Mouse (Mus musculus): ENCODE results near the gene Maip1. TPM values are rescaled to one million over a fixed set of nuclear protein-coding genes. Genes with fewer than 3 reads are reported as not detected.

Maip1 gene
- total and polyA plus RNA-seq, 3 experiments = 13.5 to 22.2 (median 19.0) TPM

DNA sequence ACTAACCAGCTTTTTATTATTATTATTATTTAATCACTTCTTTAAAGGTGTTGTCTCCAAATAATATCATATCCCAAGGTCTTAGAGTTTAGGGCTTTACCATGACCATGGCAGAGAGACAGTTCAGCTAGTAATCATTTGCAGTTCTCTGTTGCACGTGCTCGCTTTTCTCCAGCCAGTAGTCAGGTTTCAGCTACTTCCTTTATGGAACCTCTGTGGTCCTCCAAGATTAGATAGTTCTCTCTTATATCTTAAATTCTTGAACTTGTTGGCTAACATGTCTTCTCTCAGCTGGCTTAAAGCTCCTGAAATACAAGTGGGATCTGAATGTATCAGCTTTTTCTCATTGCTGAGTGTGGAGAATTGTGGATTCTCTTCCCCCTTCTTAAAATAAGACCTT is 2.9 kb downstream of the Maip1 start:
- Histone ChIP-seq H3K9me3 (replicated peaks) (no peaks in the 10 kb centered on the region), H3K4me1 (ENCODE audit: insufficient read depth, low read depth, low read length) (peaks cover 29% of the 10 kb centered on the region), H3K27me3 (ENCODE audit: insufficient read depth, low read length) (no peaks in the 10 kb centered on the region), H3K4me3 (ENCODE audit: low read depth, low read length) (no peak overlapping the region), H3K36me3 (replicated peaks) (peaks cover 45% of the 10 kb centered on the region)
- no peak for TF ChIP-seq GATA1 (IDR thresholded peaks at IDR 0.05; ENCODE audit: borderline replicate concordance, low read length)
- no peak for TF ChIP-seq TAL1 (conservative IDR thresholded peaks at IDR 0.05; ENCODE audit: low read depth, low read length)
- TF ChIP-seq CTCF (IDR thresholded peaks at IDR 0.05; ENCODE audit: low read depth, low read length) = no peak
- no peak for TF ChIP-seq POLR2AphosphoS5 (IDR thresholded peaks at IDR 0.05; ENCODE audit: insufficient replicate concordance, low read depth, low read length)
- no peak for TF ChIP-seq GATA2 (IDR thresholded peaks at IDR 0.05; ENCODE audit: borderline replicate concordance, low read depth, low read length)
- DNase-seq (ENCODE audit: low spot score) (no peak), ATAC-seq (ENCODE audit: extremely low read depth, insufficient number of reproducible peaks, low FRiP score, poor library complexity, severe bottlenecking) (no peak)

DNA sequence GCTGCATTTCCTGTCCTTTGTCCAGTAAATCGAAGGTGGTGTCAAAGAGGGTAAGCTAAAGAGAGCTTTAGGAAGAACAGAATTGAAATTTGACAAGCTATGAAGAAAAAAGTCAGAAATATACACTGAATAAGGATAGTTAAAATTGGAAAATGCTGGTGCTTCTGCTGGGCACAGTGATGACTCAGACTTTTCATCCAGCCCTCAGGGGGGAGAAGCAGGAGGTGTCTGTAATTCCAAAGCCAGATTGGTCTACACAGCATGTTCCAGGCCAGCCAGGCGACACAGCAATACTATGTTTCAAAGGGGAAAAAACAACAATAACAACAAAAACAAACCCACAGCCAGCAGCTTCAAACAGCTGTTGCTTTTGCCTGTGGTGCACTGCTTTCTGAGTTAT is 7.3 kb downstream of the Maip1 start:
- H3K27me3 ChIP-seq (ENCODE audit: insufficient read depth, low read length) = no peaks in the 10 kb centered on the region
- no peak overlapping the region for H3K4me3 ChIP-seq (ENCODE audit: low read depth, low read length)
- DNase-seq (ENCODE audit: low spot score) (no peak), ATAC-seq (ENCODE audit: extremely low read depth, insufficient number of reproducible peaks, low FRiP score, poor library complexity, severe bottlenecking) (no peak)
- no peaks in the 10 kb centered on the region for H3K9me3 ChIP-seq (replicated peaks)
- H3K36me3 ChIP-seq (replicated peaks) = peaks cover 65% of the 10 kb centered on the region
- H3K4me1 ChIP-seq (ENCODE audit: insufficient read depth, low read depth, low read length) = peaks cover 10% of the 10 kb centered on the region
- TF ChIP-seq GATA2 (IDR thresholded peaks at IDR 0.05; ENCODE audit: borderline replicate concordance, low read depth, low read length) (no peak), CTCF (IDR thresholded peaks at IDR 0.05; ENCODE audit: low read depth, low read length) (no peak), TAL1 (conservative IDR thresholded peaks at IDR 0.05; ENCODE audit: low read depth, low read length) (no peak), POLR2AphosphoS5 (IDR thresholded peaks at IDR 0.05; ENCODE audit: insufficient replicate concordance, low read depth, low read length) (no peak), GATA1 (IDR thresholded peaks at IDR 0.05; ENCODE audit: borderline replicate concordance, low read length) (no peak)

DNA sequence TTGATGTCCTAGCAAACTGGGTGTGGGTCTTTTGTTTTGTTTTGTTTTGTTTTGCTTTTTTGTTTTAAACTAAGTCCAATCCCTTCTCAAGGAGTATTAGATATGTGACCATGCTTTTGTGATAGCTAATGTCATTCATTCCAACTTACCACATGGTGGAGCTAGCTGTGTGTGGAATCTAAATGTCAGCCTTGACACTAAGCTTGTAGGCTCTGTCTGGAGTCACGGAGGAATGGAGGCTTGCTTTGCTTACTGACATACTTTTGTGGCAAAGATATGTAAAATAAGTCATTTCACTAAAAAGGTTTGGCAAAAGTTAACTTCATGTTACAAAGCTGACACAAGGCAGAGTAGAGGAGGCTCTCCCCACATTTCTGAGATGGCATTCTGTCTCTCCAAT is 17.6 kb downstream of the Maip1 start:
- H3K4me1 ChIP-seq (ENCODE audit: insufficient read depth, low read depth, low read length) = peaks cover 2% of the 10 kb centered on the region
- no peaks in the 10 kb centered on the region for H3K9me3 ChIP-seq (replicated peaks)
- TF ChIP-seq POLR2AphosphoS5 (IDR thresholded peaks at IDR 0.05; ENCODE audit: insufficient replicate concordance, low read depth, low read length) (no peak), GATA1 (IDR thresholded peaks at IDR 0.05; ENCODE audit: borderline replicate concordance, low read length) (no peak), GATA2 (IDR thresholded peaks at IDR 0.05; ENCODE audit: borderline replicate concordance, low read depth, low read length) (no peak), TAL1 (conservative IDR thresholded peaks at IDR 0.05; ENCODE audit: low read depth, low read length) (no peak), CTCF (IDR thresholded peaks at IDR 0.05; ENCODE audit: low read depth, low read length) (no peak)
- no peaks in the 10 kb centered on the region for H3K36me3 ChIP-seq (replicated peaks)
- ATAC-seq (ENCODE audit: extremely low read depth, insufficient number of reproducible peaks, low FRiP score, poor library complexity, severe bottlenecking) (no peak), DNase-seq (ENCODE audit: low spot score) (no peak)
- H3K4me3 ChIP-seq (ENCODE audit: low read depth, low read length) = no peak overlapping the region
- H3K27me3 ChIP-seq (ENCODE audit: insufficient read depth, low read length) = peaks cover 32% of the 10 kb centered on the region

DNA sequence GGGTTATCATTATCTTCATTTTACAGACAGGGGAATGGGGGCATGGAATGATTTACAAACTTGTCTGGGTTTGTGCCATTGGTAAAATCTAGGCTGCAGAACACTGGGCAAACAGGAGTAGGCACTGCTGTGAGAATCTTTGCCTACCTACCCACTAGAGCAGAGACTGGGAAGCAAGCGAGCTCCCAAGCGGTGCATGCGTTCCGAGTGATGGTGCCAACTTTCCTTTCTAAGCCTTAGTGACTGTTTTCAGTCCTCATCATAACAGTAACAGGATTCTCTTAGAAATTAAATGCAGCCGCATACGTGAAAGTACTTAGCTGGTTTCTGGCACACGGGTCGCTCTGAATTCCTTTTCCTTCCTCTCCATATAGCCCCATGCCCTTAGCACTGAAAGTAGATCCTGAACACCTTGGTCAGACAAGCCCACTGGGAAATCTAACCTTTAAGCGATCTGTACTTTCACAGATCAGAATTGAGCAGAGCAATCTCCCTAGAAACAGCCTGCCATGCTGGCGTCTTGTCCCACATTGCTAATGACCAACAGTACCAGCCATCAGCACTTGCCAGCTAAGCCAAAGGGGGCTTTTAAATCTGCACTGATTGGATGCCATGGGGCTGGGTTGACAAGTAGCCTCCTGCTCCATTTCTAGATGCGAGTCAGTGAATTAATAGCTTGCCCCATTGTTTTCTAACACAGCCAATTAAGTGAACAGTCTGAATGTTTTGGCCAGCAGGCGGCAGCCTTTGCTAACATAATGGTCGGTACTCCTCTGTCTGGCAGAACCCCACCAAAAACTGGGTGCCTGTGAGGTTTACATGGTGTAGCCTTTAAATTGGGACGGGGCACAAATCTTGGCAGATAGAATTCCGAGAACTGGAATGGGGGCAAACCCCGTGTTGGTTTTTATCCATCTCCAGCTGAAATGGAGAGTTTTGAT is 22.5 kb downstream of the Maip1 start:
- TF ChIP-seq CTCF (IDR thresholded peaks at IDR 0.05; ENCODE audit: low read depth, low read length) (peak; percentile 41; the same call in 1 of the 2 replicates), GATA1 (IDR thresholded peaks at IDR 0.05; ENCODE audit: borderline replicate concordance, low read length) (no peak), GATA2 (IDR thresholded peaks at IDR 0.05; ENCODE audit: borderline replicate concordance, low read depth, low read length) (no peak)
- H3K4me1 ChIP-seq (ENCODE audit: insufficient read depth, low read depth, low read length) = no peaks in the 10 kb centered on the region; the same call in 1 of the 2 replicates
- ATAC-seq (ENCODE audit: extremely low read depth, insufficient number of reproducible peaks, low FRiP score, poor library complexity, severe bottlenecking) (peak; percentile 54; the same call in 1 of the 2 replicates), DNase-seq (ENCODE audit: low spot score) (peak; percentile 58)
- H3K27me3 ChIP-seq (ENCODE audit: insufficient read depth, low read length) = peaks cover 29% of the 10 kb centered on the region
- no peak overlapping the region for H3K4me3 ChIP-seq (ENCODE audit: low read depth, low read length)
- no peaks in the 10 kb centered on the region for H3K36me3 ChIP-seq (replicated peaks)
- H3K9me3 ChIP-seq (replicated peaks) = no peaks in the 10 kb centered on the region

DNA sequence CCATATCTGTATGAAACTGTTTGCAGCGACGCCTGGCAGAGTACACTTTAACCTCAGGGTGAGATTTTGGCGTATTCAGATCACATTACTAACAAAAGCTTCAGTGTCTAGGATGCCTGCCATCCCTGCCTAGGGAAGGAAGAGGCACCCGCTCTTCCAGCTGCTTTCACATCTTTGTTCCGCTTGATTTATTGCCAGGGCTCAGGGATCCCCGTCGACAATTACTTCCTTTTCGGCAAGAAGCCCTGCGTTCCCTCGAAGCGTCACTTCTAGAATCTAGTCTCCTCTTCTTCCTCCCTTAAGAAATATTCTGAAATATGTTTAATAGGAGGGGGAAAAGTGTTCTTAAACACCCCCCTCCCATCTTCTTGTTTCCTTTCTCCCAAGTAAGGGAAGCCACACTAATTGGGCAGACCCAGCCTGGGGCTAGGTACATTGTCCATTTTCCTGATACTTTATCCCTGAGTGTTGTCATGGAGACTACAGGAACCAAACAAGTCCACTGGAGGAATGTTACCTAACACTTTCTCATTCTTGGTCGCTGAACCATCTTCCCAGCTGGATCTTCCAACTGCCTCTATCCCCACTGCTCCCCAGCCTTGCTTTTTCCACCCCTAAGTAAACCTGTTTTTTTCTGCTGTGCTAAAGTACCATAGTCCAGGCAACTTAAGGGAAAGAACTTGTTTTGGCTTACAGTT is 23.8 kb downstream of the Maip1 start:
- no peaks in the 10 kb centered on the region for H3K9me3 ChIP-seq (replicated peaks)
- ATAC-seq (ENCODE audit: extremely low read depth, insufficient number of reproducible peaks, low FRiP score, poor library complexity, severe bottlenecking) (no peak), DNase-seq (ENCODE audit: low spot score) (no peak)
- TF ChIP-seq GATA2 (IDR thresholded peaks at IDR 0.05; ENCODE audit: borderline replicate concordance, low read depth, low read length) = no peak
- no peak for TF ChIP-seq TAL1 (conservative IDR thresholded peaks at IDR 0.05; ENCODE audit: low read depth, low read length)
- no peak for TF ChIP-seq GATA1 (IDR thresholded peaks at IDR 0.05; ENCODE audit: borderline replicate concordance, low read length)
- no peak for TF ChIP-seq CTCF (IDR thresholded peaks at IDR 0.05; ENCODE audit: low read depth, low read length)
- TF ChIP-seq POLR2AphosphoS5 (IDR thresholded peaks at IDR 0.05; ENCODE audit: insufficient replicate concordance, low read depth, low read length) = no peak
- H3K4me1 ChIP-seq (ENCODE audit: insufficient read depth, low read depth, low read length) = no peaks in the 10 kb centered on the region; the same call in 1 of the 2 replicates
- H3K36me3 ChIP-seq (replicated peaks) = no peaks in the 10 kb centered on the region
- H3K4me3 ChIP-seq (ENCODE audit: low read depth, low read length) = no peak overlapping the region
- peaks cover 19% of the 10 kb centered on the region for H3K27me3 ChIP-seq (ENCODE audit: insufficient read depth, low read length)

DNA sequence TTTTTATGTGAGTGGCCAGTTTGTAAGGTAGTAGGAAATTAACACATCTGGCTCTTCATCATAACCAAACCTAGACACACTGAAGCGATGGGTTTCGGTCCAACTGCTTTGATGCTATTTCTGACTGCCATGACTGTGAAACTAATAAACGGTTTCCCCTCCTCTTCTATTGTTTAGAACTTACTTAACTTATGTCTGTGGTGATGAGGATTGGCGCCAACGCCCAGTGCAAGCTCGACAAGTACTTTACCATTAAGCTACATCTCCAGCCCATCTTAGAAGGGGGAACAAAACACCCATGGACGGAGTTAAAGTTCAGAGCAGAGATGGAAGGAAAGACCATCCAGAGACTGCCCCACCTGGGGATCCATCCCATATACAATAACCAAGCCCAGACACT is 27.0 kb downstream of the Maip1 start:
- no peak for DNase-seq (ENCODE audit: low spot score)
- Histone ChIP-seq H3K4me1 (ENCODE audit: insufficient read depth, low read depth, low read length) (peaks cover 14% of the 10 kb centered on the region), H3K27me3 (ENCODE audit: insufficient read depth, low read length) (peaks cover 9% of the 10 kb centered on the region), H3K9me3 (replicated peaks) (no peaks in the 10 kb centered on the region), H3K4me3 (ENCODE audit: low read depth, low read length) (no peak overlapping the region), H3K36me3 (replicated peaks) (no peaks in the 10 kb centered on the region)
- TF ChIP-seq TAL1 (conservative IDR thresholded peaks at IDR 0.05; ENCODE audit: low read depth, low read length) (no peak), CTCF (IDR thresholded peaks at IDR 0.05; ENCODE audit: low read depth, low read length) (no peak), POLR2AphosphoS5 (IDR thresholded peaks at IDR 0.05; ENCODE audit: insufficient replicate concordance, low read depth, low read length) (no peak), GATA1 (IDR thresholded peaks at IDR 0.05; ENCODE audit: borderline replicate concordance, low read length) (no peak), GATA2 (IDR thresholded peaks at IDR 0.05; ENCODE audit: borderline replicate concordance, low read depth, low read length) (no peak)
- no peak for ATAC-seq (ENCODE audit: extremely low read depth, insufficient number of reproducible peaks, low FRiP score, poor library complexity, severe bottlenecking)

All from G1E (cell line).